Mouse (Mus musculus) embryo, embryonic 11.5 days (tissue): ENCODE measurements around the gene Nipa2.
"Not testable (repeated sequence)": the region's sequence is repeated elsewhere in the genome, so short reads cannot be mapped to it uniquely, and the experiment has no call there.

Experiments used
- DNase-seq: peaks from one replicate; pipeline ENCODE4 v3.0.0-alpha.2; 2012; ENCODE audit warnings: low read depth, low spot score

The Nipa2 gene

GRCm38 (mm10) chr7:55938341-55938740 lies 23.9 kb downstream of the Nipa2 start:
- DNase-seq, result no peak

GRCm38 (mm10) chr7:55935025-55935424 lies 27.3 kb downstream of the Nipa2 start:
- DNase-seq, result no peak

DNA sequence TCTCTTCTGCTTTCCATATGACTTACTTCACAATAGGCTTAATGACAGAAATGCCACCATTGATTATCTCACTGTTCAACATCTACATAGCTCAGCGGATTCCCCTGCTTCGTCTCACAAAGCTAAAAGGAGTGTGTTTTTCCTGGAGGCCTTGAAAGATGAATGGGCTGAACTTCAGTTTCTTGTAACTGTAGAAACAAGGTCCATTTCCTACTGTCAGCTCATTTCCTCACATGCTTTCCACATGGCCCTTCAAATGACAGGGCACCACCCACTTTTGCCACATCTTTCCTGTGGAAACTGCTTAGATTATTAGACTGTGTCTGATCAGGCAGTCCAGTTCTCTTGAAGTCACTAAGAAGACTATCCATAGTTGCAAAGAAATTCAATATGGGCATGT lies 33.6 kb downstream of the Nipa2 start:
- no peak for DNase-seq

GRCm38 (mm10) chr7:55927262-55927661 lies 35.0 kb downstream of the Nipa2 start:
- no peak for DNase-seq

GRCm38 (mm10) chr7:55918365-55918764 lies 43.9 kb downstream of the Nipa2 start:
- DNase-seq, result not testable (repeated sequence)

GRCm38 (mm10) chr7:55912118-55912517 lies 50.2 kb downstream of the Nipa2 start:
- no peak for DNase-seq

DNA sequence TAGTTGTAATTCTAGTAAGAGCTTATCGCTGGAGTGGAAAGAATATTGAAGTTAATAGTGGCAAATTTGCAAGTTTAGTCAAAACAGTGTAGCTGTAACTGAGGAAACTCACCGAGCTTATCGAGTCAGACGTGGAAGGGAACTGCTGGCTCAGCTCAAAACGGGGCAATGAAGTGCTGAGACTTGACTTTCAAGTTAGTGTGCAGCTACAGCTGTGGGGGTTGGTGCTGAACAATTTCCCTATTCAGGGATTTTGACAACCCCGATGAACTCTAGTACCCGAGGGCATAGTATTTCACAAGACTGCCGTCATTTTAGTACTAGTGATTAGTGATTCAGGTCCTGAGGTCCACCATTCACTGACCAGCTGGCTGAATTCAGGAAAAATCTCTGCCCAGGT lies 50.9 kb downstream of the Nipa2 start:
- DNase-seq, result no peak

- no peak for DNase-seq
These were observed 51.9 kb downstream of the Nipa2 start for GRCm38 (mm10) chr7:55910356-55910755.

DNA sequence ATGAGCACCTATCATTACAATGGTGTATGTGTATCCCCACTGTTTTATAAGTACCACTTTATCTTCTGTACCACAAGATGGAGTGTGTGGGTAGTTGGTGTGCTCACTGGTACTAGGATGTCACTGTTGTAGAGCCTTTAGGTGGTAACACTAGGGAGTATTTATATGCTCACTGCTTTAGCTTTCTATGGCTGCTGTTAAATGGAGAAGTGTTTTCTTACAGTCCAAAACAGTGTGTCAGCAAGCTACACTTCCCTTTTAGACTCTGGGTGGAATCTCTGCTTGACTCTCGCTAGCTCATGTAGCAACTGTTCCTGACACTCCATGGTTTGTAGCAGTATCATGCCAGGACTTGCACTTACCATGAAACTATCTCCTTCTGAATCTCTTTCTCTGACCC lies 52.8 kb downstream of the Nipa2 start:
- DNase-seq, result no peak

DNA sequence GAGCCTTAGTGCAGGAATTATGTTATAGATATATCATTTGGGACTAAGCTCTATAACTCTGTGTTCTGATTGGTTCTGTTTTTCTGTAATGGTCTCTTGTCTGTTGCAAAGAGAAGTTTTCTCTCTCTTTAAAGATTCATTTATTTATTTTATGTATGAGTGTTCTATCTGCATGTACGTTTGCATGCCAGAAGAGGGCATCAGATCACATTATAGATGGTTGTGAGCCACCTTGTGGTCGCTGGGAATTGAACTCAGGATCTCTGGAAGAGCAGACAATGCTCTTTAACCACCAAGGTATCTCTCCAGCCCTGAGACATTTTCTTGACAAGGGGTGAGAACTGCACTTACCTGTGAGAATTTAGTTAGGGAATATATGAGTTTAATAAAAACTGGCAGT lies 56.8 kb downstream of the Nipa2 start:
- DNase-seq, result no peak

- DNase-seq, result no peak
These were observed 58.5 kb downstream of the Nipa2 start for GRCm38 (mm10) chr7:55903766-55904165.

DNA sequence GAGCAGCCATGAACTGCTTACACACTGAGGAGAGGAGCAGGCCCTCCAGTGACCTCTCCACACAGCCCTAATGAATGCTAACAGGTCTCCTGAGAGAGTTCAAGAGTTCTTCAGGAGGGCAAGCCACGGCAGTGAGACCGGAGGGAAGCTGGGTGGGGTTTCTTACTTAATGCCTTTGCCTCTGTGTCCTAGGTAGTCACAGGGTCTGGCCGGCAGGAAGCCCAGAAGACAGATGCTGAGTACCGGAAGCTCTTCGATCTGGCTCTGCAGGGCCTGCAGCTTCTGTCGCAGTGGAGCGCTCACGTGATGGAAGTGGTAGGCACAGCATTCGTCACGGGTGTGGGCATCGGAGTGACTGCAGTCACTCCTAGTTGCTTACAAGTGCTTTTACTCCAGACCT lies 70.5 kb downstream of the Nipa2 start:
- DNase-seq, result no peak

DNA sequence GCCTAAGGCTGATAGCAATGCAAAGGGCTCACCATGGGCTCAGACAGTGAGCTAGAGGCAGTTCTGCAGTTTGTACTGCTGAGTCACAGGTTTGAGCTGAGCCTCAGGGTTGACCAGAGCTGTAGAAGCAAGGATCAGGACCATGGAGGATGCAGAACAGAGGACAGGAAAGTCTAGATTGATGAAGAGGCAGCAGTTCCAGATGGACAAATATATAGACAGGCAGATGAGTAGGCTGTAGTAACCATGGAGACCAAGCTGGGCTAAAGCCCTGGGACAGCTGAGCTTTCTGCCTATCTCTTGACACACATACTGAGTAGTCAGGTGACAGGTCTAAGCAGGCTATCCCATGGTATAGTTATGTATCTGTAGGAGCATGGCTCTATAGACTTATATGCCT lies 71.5 kb downstream of the Nipa2 start:
- no peak for DNase-seq

GRCm38 (mm10) chr7:55889996-55890395 lies 72.3 kb downstream of the Nipa2 start:
- no peak for DNase-seq

DNA sequence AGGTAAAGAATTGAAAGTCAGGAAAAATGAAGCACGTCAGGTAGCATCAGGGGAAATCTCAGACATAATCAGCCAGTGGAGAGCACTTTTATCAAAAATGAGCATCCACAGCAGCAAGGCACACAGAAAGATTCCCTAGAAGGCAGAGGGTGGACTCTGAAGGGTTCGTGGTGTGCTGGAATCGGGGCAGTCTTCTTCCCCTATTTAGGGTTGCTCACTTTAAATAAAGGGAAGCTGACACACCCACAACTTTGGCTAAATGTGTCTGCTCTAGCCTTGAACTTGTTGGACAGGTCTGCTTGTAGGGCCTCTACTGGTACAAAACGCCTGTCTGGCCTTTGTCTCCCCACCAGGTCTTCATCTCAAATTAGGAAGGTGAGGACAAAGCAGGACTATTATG lies 73.7 kb downstream of the Nipa2 start:
- no peak for DNase-seq
